Mouse (Mus musculus): Measurements from ENCODE around the gene Asl.

DNA sequence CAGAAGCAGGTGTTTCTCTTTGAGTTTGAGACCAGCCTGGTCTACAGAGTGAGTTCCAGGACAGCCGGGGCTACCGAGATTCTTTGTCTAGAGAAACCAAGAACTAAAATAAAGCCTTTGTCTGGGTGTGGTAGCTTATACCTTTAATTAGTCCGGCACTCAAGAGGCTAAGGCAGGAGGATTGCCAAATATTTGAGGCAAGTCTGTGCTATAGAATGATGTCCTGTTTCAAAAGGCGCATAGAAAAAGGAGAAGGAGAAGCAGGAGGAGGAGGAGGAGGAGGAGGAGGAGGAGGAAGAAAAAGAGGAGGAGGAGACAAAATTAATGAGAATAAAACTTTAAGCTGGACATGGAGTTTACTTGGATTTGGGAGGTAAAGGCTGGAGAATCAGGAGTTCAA is 65.8 kb downstream of the Asl start:
- no peak for TF ChIP-seq POLR2A (IDR thresholded peaks at IDR 0.05; ENCODE audit: low read depth, low read length)
- TF ChIP-seq CTCF (conservative IDR thresholded peaks at IDR 0.05; ENCODE audit: insufficient read depth, insufficient read length, low read depth, low read length), result no peak
